Mouse (Mus musculus): ENCODE results near the gene 4930539E08Rik. TPM values are rescaled to one million over a fixed set of nuclear protein-coding genes. Genes with fewer than 3 reads are reported as not detected.
A peak's percentile ranks its signal among the peaks of the same experiment; 100 is the strongest.

Gene 4930539E08Rik
- 2.8 and 4.5 TPM in 2 replicates for total RNA-seq (2017)

DNA sequence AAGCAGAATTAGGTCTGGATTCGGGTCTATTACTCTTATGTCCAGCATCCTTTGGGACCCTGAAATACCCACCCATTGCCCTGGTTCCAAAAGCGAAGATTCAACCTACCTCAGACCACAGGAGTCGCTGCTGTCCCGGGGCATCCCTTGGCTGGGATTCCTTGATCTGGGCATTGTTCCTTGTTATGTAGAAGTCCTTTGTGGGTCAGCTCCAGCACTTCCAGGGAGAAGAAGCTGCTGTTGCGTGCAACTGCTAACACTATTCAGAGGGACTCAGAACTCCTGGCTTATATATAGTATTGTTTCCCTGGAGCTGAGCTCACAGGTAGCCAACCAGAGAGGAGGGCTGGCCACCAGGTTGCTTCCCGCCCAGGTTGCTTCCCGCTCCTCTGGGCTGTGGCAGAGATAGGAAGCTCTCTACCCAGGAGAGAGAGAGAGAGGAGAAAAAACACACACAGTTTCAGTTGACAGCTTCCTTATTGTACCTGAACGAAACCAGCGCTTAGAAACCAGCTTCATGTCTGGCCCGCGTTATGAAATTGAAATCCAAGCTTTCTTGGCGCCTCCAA lies at the start of gene 4930539E08Rik:
4930539E08Rik (minus strand) TSS at position 265 of the 569 bp plus-strand sequence.
- ATAC-seq (replicated peaks in 1 of 2; ENCODE audit: insufficient read depth in 1 of 2, low FRiP score in 2 of 2, low TSS enrichment in 1 of 2, low read depth in 1 of 2, poor library complexity in 2 of 2, severe bottlenecking in 2 of 2) = no peak

DNA sequence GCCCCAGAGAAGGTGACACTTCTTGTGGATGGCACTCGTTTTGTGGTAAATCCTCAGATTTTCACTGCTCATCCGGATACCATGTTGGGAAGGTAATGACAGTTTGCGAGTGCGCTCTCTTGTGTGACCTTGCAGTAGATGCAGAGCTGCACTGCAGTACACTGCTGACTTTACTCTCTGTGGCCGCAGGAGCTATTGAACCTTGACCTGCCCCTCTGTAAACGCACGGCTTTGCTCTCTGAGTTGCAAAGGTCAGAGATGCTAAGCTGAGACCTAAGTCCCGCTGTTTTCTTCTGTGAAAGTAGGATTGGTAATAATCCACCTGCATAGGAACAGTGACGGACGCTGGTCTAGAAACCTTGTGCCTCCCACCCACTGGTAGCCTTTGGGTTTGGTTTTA lies 46.5 kb upstream of the 4930539E08Rik start:
- ATAC-seq (replicated peaks in 1 of 2; ENCODE audit: insufficient read depth in 1 of 2, low FRiP score in 2 of 2, low TSS enrichment in 1 of 2, low read depth in 1 of 2, poor library complexity in 2 of 2, severe bottlenecking in 2 of 2) = no peak

DNA sequence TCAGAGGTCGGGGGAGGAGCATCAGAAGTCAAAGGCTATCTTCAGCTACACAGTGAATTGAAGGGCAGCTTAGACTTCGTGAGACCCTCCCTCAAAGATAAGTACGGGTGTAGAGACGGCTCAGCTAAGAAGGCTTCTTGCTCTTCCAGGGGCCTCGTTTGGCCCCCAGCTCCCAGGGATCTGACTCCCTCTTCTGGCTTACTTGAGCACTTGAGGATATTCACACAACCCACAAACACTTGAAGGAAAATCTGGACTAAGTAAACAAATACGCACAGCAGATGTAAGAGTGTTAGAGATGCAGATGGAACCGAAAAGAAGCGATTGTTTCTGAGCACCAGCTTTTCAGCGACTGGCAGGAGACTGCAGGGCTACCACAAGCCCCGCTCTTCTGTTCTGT lies 45.5 kb upstream of the 4930539E08Rik start:
- no peak for ATAC-seq (replicated peaks in 1 of 2; ENCODE audit: insufficient read depth in 1 of 2, low FRiP score in 2 of 2, low TSS enrichment in 1 of 2, low read depth in 1 of 2, poor library complexity in 2 of 2, severe bottlenecking in 2 of 2)

DNA sequence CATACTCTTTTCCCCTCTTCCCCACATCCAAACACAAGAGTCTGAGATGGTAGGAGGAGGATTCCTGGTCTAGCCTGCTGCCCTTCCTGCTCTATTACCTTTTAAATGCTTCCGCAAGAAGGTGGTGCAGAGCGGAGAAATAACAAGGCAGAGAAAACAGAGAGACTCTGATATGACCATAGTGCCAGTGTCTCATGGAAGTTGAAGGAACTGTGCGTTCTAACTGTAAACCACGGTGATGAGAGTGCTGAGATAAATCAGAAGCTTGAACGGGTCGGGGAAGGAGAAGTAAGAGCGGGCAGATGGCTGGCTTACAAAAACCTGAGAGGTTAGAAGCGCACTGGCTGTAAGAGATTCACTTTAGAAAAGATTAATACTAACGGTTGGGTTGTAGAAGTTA lies 39.3 kb upstream of the 4930539E08Rik start:
- ATAC-seq (replicated peaks in 1 of 2; ENCODE audit: insufficient read depth in 1 of 2, low FRiP score in 2 of 2, low TSS enrichment in 1 of 2, low read depth in 1 of 2, poor library complexity in 2 of 2, severe bottlenecking in 2 of 2) = no peak

DNA sequence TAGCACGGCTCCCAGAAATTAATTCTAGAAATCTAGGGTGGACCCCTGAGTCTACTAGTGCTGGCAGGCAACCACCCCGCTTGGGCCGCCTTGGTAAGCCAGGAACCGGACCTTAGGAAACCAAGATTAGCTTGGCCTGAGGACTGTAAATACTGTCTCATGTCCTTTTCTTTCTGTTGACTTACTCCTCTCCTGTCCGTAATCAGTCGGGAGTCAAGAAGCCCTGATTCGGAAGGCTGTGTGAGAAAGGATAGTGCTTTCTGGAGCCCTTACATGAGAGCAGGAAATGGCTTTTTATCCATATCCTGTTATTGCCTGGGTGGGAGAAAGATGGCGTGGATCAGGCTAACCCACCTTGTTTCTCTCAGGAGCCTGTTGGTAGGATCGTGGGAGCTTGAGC lies 38.1 kb upstream of the 4930539E08Rik start:
- ATAC-seq (replicated peaks in 1 of 2; ENCODE audit: insufficient read depth in 1 of 2, low FRiP score in 2 of 2, low TSS enrichment in 1 of 2, low read depth in 1 of 2, poor library complexity in 2 of 2, severe bottlenecking in 2 of 2) = no peak

DNA sequence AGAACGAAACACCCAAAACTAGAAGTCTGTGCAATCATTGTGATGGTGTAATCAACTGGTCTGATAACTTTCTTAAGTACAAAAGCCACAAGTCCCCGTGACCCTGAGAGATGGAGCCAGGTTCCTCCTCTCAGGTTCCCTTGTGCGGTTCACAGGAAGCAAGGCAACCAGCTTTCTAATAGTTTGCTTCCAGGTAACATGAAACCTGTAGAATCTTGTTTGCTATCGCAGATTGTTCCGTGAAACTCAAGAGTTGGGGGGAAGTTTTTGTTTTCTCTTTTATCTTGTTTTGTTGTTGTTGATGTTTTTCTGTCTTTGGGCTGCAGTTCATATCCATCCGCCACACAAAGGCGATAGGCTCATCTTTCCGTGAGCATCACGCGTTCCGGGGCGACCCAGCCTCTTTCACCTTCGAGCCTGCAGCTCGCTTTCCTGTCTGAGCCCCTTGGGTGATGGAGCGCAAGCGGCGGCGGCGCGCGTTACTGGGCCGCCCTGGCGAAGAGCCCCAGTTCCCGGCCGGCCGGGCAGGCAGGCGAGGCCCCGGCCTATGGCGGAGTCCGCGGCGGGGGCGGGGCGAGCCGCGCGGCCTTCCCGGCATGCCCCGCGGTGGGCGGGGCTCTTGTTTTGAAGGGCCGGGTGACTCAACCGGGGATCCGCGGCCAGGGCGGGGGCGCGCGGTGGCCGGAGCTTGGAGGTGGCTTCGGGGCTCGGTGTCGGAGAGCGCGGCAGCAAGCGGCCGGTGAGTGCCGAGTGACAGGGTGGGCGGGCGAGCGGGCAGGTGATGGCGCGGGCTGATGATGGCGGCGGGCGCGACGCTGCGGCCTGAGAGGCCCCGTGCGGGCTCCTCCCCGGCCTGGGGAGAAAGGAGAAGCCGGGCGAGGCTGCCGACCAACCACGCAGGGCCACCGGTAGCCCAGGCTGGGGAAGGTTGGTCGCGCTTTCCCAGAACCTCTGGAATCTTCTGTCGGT lies 37.0 kb upstream of the 4930539E08Rik start, which contains the start of gene Kctd20:
Kctd20 (plus strand) TSS at position 120 of the 969 bp plus-strand sequence.
- ATAC-seq (replicated peaks in 1 of 2; ENCODE audit: insufficient read depth in 1 of 2, low FRiP score in 2 of 2, low TSS enrichment in 1 of 2, low read depth in 1 of 2, poor library complexity in 2 of 2, severe bottlenecking in 2 of 2) = peak; percentile 67 to 74

DNA sequence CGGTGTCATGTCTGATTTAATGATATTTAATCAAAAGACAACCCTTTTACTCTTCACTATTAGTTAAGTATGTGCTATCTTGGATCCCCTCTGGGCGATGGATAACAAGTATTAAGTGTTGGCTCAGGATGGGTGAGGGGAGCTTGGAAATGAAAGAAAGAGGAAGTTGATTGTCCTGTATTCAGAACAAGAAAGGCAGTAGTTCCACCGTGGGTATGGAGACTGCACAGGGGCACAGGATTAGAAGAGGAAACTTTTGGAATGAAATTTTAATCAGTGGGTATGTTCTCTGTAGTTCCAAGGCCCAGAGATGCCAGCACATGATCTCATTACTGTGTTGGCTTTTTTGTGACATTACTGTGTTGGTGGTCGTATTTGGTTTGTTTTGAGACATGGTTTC lies 35.6 kb upstream of the 4930539E08Rik start:
- ATAC-seq (replicated peaks in 1 of 2; ENCODE audit: insufficient read depth in 1 of 2, low FRiP score in 2 of 2, low TSS enrichment in 1 of 2, low read depth in 1 of 2, poor library complexity in 2 of 2, severe bottlenecking in 2 of 2) = peak; percentile 28 to 34; a peak in 2 of 4 replicates

DNA sequence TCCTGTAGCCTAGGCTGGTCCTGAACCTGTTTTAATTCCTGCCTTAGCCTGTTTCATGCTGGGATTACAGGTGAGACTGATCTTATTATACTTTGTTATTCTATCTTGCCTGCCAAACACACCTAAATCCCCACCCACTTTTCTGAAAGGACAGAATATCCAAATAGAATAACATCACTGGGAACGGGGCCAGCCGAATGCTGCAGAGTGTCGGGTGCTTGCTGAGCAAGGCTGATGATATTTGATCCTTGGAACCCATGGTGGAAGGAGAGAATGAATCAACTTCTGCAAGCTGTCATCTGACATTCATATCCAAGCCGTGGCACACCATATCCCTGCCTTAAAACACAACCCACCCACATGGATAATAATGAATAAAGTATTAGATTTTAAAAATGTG lies 33.5 kb upstream of the 4930539E08Rik start:
- ATAC-seq (replicated peaks in 1 of 2; ENCODE audit: insufficient read depth in 1 of 2, low FRiP score in 2 of 2, low TSS enrichment in 1 of 2, low read depth in 1 of 2, poor library complexity in 2 of 2, severe bottlenecking in 2 of 2) = no peak

DNA sequence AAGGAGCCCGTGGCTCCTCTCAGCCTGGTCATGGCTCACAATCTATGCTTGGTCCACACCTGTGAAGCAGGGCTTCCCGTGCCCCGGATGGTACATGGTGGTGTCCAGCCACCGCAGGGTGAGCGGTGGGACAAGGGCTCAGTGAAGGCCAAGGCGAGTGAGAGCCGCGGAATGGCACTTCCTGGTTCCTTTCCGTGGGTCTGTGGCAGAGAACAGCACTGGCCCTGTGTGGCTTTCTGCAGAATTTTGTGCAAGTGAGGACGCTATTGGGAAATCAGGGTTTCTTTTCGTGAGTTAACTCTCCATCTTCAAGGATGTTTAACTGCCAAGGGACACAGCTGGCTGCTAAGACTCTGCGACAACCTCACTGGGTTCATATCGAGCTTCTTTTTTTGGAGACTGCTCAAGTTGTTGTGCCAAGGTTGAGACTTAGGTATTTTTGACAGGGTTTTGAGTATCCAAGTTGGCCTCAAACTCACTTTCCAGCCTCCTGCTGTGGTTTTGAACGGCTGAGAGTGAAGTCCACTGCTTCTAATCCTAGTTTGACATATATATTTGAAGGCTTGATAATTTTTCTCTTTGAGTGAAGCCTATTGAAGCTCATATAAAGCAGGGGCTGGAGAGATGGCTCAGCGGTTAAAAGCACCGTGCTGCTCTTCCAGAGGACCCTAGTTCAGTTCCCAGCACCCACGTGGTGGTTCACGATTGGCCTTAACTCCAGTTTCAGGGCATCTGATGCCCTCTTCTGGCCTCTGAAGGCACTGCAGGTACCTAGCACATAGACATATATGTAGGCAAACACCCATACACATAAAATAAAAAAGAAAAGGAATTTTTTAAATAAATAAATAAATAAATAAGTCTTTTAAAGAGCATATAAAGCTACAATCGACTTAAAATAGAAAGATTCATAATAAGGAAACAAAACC lies 32.2 kb upstream of the 4930539E08Rik start:
- ATAC-seq (replicated peaks in 1 of 2; ENCODE audit: insufficient read depth in 1 of 2, low FRiP score in 2 of 2, low TSS enrichment in 1 of 2, low read depth in 1 of 2, poor library complexity in 2 of 2, severe bottlenecking in 2 of 2) = no peak; a peak in 2 of 4 replicates

DNA sequence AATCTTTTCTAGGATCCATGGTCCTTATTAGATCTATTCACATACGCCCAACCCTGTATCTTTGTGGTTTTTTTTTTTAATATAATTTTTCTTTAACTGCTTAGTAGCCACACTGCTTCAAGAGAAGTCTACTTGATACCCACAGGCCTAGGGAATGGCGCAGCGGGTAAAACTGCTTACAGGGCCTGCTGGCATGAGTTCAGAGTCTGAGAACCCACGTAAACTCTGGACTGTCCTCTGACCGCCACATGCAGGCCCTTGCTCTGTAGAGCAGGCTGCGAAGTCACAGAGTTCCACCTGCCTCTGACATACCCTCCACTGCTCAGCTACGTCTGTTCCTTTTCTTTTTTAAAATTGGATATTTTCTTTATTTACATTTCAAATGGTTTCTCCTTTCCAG lies 29.4 kb upstream of the 4930539E08Rik start:
- ATAC-seq (replicated peaks in 1 of 2; ENCODE audit: insufficient read depth in 1 of 2, low FRiP score in 2 of 2, low TSS enrichment in 1 of 2, low read depth in 1 of 2, poor library complexity in 2 of 2, severe bottlenecking in 2 of 2) = no peak

DNA sequence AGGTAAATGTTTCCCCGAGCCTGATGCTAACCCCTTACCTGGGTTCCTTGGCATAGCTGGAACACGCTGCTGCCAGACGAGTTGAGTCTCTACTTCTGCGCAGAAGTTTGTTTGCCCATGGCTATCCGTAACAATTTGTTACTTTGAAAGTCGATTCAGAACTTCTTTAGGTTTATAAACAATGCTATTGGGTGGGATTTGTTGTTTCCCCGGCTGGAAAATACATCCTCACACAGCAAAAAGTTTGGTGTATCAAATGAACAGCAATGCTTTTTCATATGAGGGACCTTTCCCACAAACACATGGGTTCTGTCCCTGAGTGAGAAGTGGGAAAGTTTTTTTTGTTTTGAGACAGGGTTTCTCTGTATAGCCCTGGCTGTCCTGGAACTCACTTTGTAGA lies 28.6 kb upstream of the 4930539E08Rik start, which contains the start of gene Pxt1:
Pxt1 (minus strand) TSS at position 101 of the 400 bp plus-strand sequence.
- ATAC-seq (replicated peaks in 1 of 2; ENCODE audit: insufficient read depth in 1 of 2, low FRiP score in 2 of 2, low TSS enrichment in 1 of 2, low read depth in 1 of 2, poor library complexity in 2 of 2, severe bottlenecking in 2 of 2) = no peak

DNA sequence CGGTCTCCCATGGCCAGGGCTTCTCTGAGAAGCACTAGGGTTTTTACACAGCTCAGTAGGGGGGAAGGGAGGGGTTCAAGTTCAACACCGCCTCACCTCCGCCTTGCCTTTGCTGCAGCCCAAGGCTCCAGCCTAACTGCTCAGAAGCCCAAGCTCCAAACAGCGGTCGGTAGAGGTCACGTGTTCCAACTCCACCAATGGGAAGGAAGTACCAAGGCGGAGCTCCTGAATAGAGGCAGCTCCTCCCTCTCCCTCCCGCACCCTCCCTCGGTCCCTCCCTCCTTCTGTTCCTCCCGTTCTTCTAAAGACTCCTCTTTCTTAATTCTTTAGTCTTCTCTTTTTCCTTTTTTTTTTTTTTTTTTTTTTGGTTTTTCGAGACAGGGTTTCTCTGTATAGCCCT lies 27.0 kb upstream of the 4930539E08Rik start:
- no peak for ATAC-seq (replicated peaks in 1 of 2; ENCODE audit: insufficient read depth in 1 of 2, low FRiP score in 2 of 2, low TSS enrichment in 1 of 2, low read depth in 1 of 2, poor library complexity in 2 of 2, severe bottlenecking in 2 of 2)

DNA sequence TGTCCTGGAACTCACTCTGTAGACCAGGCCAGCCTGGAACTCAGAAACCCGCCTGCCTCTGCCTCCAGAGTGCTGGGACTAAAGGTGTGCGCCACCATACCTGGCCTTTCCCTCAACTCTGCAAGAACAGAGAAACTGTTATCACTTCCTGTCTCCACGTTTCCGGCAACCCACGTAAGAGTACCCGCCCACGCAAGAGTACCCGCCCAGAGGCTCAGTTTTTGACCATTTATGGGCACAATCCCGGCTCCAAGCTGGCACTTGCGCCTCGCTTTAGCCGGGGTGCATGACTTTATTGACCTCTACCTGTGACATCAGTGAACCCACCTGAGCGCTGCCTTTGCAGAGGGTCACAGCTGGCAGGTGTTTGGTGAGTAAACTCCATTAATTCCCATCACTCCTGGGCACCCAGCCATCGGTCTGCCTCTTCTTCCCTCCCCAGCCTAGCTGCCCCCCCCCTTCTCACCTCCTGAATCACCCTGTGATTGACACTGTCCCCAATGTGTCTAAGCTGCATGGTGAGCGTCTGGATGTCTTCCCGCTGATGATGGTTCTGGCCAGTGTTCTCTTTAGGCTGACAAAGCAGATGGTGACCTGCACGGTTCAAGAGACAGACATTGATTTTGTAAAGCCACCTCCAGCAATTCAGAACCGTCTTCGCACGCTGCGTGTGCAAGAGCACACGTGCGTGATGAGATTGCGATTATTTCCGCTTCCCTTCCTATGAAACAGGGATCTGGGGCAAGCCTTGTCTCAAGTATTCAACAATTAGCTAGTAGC lies 25.8 kb upstream of the 4930539E08Rik start:
- ATAC-seq (replicated peaks in 1 of 2; ENCODE audit: insufficient read depth in 1 of 2, low FRiP score in 2 of 2, low TSS enrichment in 1 of 2, low read depth in 1 of 2, poor library complexity in 2 of 2, severe bottlenecking in 2 of 2) = no peak

DNA sequence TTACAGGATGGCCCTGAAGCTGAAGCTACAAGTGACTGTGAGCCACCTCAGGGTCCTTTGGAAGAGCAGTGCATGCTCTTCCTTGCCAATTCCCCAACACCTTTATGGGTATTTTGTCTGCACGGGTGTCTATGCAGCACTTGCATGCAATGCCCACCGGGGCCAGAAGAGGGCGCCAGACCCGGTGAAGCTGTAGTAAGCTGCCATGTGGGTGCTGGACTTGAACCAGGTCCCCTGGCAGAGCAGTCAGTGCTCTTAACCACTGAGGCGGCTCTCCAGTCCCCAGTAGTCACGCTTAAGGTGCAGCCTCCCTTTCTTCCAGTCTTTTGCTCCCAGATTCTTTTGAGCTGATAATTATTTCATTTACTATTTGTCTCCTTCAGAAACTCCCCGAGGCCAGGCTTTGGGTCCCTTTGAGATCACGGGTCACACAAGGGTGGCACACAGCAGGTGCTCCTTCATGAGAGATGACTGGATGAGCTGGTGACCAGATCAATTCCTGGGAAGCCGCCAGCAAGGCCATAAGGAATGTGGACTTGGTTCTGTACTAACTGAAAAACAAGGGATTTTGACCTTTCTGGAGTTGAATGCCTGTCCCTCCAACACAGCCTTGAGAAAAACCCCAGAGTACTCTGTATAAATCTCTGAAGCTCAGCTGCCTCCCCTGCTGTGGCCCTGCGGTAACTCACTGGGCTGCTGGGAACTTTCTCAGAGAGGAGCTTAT lies 21.7 kb upstream of the 4930539E08Rik start:
- ATAC-seq (replicated peaks in 1 of 2; ENCODE audit: insufficient read depth in 1 of 2, low FRiP score in 2 of 2, low TSS enrichment in 1 of 2, low read depth in 1 of 2, poor library complexity in 2 of 2, severe bottlenecking in 2 of 2) = no peak

DNA sequence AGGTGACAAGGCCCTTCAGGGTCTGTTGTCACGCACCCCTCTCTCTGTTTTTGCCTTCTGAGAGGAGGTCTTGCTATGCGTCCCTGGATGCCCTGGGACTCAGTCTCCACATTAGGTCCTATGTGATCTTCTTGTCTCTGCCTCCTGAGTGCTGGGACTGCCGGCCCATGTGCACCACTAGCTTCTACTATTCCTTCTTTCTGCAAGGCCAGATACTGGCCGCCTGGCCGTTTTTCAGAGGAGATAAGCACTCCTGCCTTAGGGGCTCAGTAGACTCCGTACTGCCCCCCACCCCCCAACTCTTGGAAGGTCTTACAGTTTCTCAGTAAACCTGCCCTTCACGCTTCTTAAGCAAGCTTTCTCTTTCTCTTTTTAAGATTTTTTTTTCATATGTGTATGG lies 21.0 kb upstream of the 4930539E08Rik start:
- no peak for ATAC-seq (replicated peaks in 1 of 2; ENCODE audit: insufficient read depth in 1 of 2, low FRiP score in 2 of 2, low TSS enrichment in 1 of 2, low read depth in 1 of 2, poor library complexity in 2 of 2, severe bottlenecking in 2 of 2)

All from hematopoietic stem cell, adult 5-6 weeks (primary cell).